Mouse (Mus musculus) CD8-positive naive resting alpha-beta T cell, adult 57 days (primary cell): ENCODE data around the gene Fastkd3. TPM values are rescaled to one million over a fixed set of nuclear protein-coding genes. Genes with fewer than 3 reads are reported as not detected.

Experiments used
- total RNA-seq: library from RNA; stranded (reverse); gene quantifications from one replicate; pipeline ENCODE4 v1.2.4, GENCODE M21; 2023

Gene Fastkd3
- total RNA-seq: 13.2 TPM

GRCm38 (mm10) chr13:68581747-68582516 lies at the start of gene Fastkd3, which contains the start of gene Mtrr:
Gene Fastkd3 (plus strand): TSS chr13:68582234.
Gene Mtrr (minus strand): TSS chr13:68582149.

GRCm38 (mm10) chr13:68597199-68597598 lies 15.2 kb downstream of the Fastkd3 start, which contains the start of gene 1700001L19Rik:
Gene 1700001L19Rik (plus strand): TSS chr13:68597421.

Other genes with a start within 250 kb of the Fastkd3 start
- gene Mtrr, start 85 bp upstream of the Fastkd3 start, total RNA-seq: 28.0 TPM
- not detected for gene 1700001L19Rik, start 15.2 kb downstream of the Fastkd3 start, total RNA-seq